Mouse (Mus musculus) liver, embryonic 14.5 days (tissue): ENCODE results near the gene Gsta3. TPM values are rescaled to one million over a fixed set of nuclear protein-coding genes. Genes with fewer than 3 reads are reported as not detected.
"Not testable (repeated sequence)": the region's sequence is repeated elsewhere in the genome, so short reads cannot be mapped to it uniquely, and the experiment has no call there.

Experiments
- ATAC-seq: fragments of 200-750 bp; cut with Nextera tagmentation; 2 replicates; pipeline ENCODE4 v1.8.0; 2017; ENCODE audit warnings: moderate number of reproducible peaks, mild to moderate bottlenecking, moderate library complexity; ENCODE audit not compliant: insufficient read depth
- DNase-seq, 3 experiments: peaks; one replicate each; pipeline ENCODE4 v3.0.0-alpha.2; 2012 to 2013; ENCODE audit warnings: low read depth in 3 of 3, low spot score in 3 of 3
- H3K27ac ChIP-seq: fragments of 300-500 bp; sonication (generic); 2 replicates; pipeline ENCODE4 v1.5.1; 2014; ENCODE audit warnings: moderate library complexity, mild to moderate bottlenecking, control low read depth, inconsistent platforms
- H3K27me3 ChIP-seq: fragments of 300-500 bp; sonication (generic); 2 replicates; pipeline ENCODE4 v1.6.1; 2014; ENCODE audit warnings: mild to moderate bottlenecking, low read length, moderate library complexity; ENCODE audit not compliant: control insufficient read depth, insufficient read depth
- H3K36me3 ChIP-seq: fragments of 300-500 bp; sonication (generic); replicated peaks from 2 replicates; pipeline ENCODE4 v1.6.1; 2014; ENCODE audit warnings: low read depth; ENCODE audit not compliant: control insufficient read depth, insufficient read depth
- H3K4me1 ChIP-seq, 2 experiments: fragments of 200-500 bp in 1 of 2; fragments of 300-500 bp in 1 of 2; sonication (generic) in 1 of 2; replicated peaks; 2 replicates each; pipeline ENCODE4 v1.6.1; 2012 to 2014; ENCODE audit warnings: antibody characterized with exemption in 1 of 2, inconsistent platforms in 1 of 2, low read length in 1 of 2; ENCODE audit not compliant: control insufficient read depth in 2 of 2, insufficient read depth in 2 of 2
- H3K4me2 ChIP-seq: fragments of 300-500 bp; sonication (generic); 2 replicates; pipeline ENCODE4 v1.6.1; 2014; ENCODE audit warnings: low read depth, mild to moderate bottlenecking, control low read depth, moderate library complexity
- H3K4me3 ChIP-seq, 2 experiments: fragments of 200-500 bp in 1 of 2; fragments of 300-500 bp in 1 of 2; sonication (generic) in 1 of 2; 2 replicates each; pipeline ENCODE4 v1.5.1; 2012 to 2014; ENCODE audit warnings: low read depth in 2 of 2, low read length in 2 of 2, mild to moderate bottlenecking in 2 of 2, control low read depth in 1 of 2, inconsistent platforms in 1 of 2, moderate library complexity in 1 of 2; ENCODE audit not compliant: insufficient read depth in 1 of 2
- H3K9ac ChIP-seq: fragments of 300-500 bp; sonication (generic); replicated peaks from 2 replicates; pipeline ENCODE4 v1.6.1; 2014; ENCODE audit warnings: mild to moderate bottlenecking, control low read depth, moderate library complexity
- H3K9me3 ChIP-seq: fragments of 300-500 bp; sonication (generic); 2 replicates; pipeline ENCODE4 v1.6.1; 2016; ENCODE audit warnings: low read length, mixed read lengths; ENCODE audit not compliant: control insufficient read depth
- CTCF ChIP-seq: IDR thresholded peaks from 2 replicates; pipeline ENCODE4 v1.5.1; 2016; ENCODE audit warnings: antibody characterized with exemption, low read depth, control low read depth
- EP300 ChIP-seq: IDR thresholded peaks from 2 replicates; pipeline ENCODE4 v1.6.1; 2016; ENCODE audit warnings: antibody characterized with exemption, low read depth
- WGBS: fragments of 180-500 bp; shearing (Covaris S2); extraction: QIAGEN DNeasy Blood & Tissue Kit; methylation state at CpG from one replicate; pipeline ENCODE4 v1.1.7; 2014; ENCODE audit not compliant: insufficient replicate concordance; 5-methylcytosine and 5-hydroxymethylcytosine counted together
- polyA plus RNA-seq, 2 experiments: library from polyadenylated mRNA; depleted of rRNA in 1 of 2; stranded (reverse) in 1 of 2; unstranded in 1 of 2; fragments of >200 nt; fragmentation: Nextera tagmentation in 1 of 2; extraction: Ambion mirVana in 1 of 2; gene quantifications; 2 replicates each; pipeline versions ENCODE4 v1.2.1 to v1.2.3; 2012 to 2014

Gene Gsta3
- polyA plus RNA-seq, 2 experiments = 45.0 to 49.6 TPM

- WGBS = 26% methylated on average over 18 of the region's 18 CpGs
- H3K27ac ChIP-seq = no peak overlapping the region
- no peaks in the 10 kb centered on the region for H3K36me3 ChIP-seq
- peak overlapping the region in 1 of 2 experiments; percentile 32; a peak in 1 of 4 replicates for H3K4me3 ChIP-seq
- no peaks in the 10 kb centered on the region for H3K9me3 ChIP-seq
- TF ChIP-seq CTCF (peak; percentile 75), EP300 (no peak)
- peak; percentile 7 to 28 (median 22) for DNase-seq
- peak overlapping the region; percentile 47 for H3K4me2 ChIP-seq
- H3K9ac ChIP-seq = no peak overlapping the region
- no peaks in the 10 kb centered on the region for H3K27me3 ChIP-seq
- ATAC-seq = no peak
- H3K4me1 ChIP-seq = no peaks in the 10 kb centered on the region
Measured at GRCm38 (mm10) chr1:21271343-21272055, 31.1 kb downstream of the Gsta3 start.

GRCm38 (mm10) chr1:21272056-21272431 is 31.7 kb downstream of the Gsta3 start:
- 29% methylated on average over 14 of the region's 14 CpGs for WGBS
- no peak for DNase-seq
- ATAC-seq = no peak
- Histone ChIP-seq H3K27me3 (no peaks in the 10 kb centered on the region), H3K36me3 (no peaks in the 10 kb centered on the region), H3K9ac (no peak overlapping the region), H3K9me3 (no peaks in the 10 kb centered on the region), H3K4me2 (peak overlapping the region; percentile 47), H3K4me1 (no peaks in the 10 kb centered on the region), H3K27ac (no peak overlapping the region), H3K4me3 (peak overlapping the region in 1 of 2 experiments; percentile 32; a peak in 1 of 4 replicates)
- TF ChIP-seq EP300 = no peak
- no peak for TF ChIP-seq CTCF

GRCm38 (mm10) chr1:21273091-21273490 is 32.7 kb downstream of the Gsta3 start:
- Histone ChIP-seq H3K27ac (no peak overlapping the region), H3K36me3 (no peaks in the 10 kb centered on the region), H3K9me3 (no peaks in the 10 kb centered on the region), H3K4me3 (no peak overlapping the region), H3K27me3 (no peaks in the 10 kb centered on the region), H3K4me1 (no peaks in the 10 kb centered on the region), H3K9ac (no peak overlapping the region), H3K4me2 (no peak overlapping the region)
- WGBS = 76% methylated on average over 6 of the region's 6 CpGs
- no peak for ATAC-seq
- no peak for DNase-seq
- TF ChIP-seq EP300 = no peak
- no peak for TF ChIP-seq CTCF

DNA sequence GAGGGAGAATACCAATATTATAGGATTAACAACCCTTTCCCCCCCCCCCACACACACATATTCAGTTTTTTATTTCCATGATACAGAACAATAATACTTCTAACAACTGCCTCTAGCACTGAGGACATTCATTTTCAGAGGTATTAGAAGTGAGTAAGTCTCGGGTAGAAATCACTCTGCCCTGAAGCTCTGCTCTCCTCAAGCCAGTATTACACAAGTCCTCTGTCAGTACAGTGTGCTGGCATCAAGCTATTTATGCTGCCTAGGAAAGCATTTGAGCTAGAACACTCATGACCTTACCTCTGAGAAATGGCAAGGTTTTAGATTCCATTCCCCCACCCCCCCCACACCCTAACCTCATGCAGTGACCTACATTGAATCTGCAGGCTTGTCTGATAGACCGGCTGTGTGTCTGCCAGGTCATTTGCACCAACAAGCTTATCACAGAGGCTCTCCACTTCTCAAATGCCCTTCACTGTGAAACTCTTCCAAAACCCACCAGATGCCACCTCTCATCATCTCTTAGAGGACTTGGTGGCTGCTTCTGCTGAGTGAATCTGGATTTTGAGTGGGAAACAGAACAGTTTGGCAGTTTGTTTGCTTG is 34.1 kb downstream of the Gsta3 start:
- Histone ChIP-seq H3K27ac (no peak overlapping the region), H3K4me1 (no peaks in the 10 kb centered on the region), H3K9ac (no peak overlapping the region), H3K9me3 (no peaks in the 10 kb centered on the region), H3K4me2 (no peak overlapping the region), H3K4me3 (no peak overlapping the region), H3K36me3 (no peaks in the 10 kb centered on the region), H3K27me3 (no peaks in the 10 kb centered on the region)
- TF ChIP-seq CTCF (no peak), EP300 (no peak)
- no peak for DNase-seq
- ATAC-seq = no peak
- WGBS = 55% methylated on average over 2 of the region's 2 CpGs

DNA sequence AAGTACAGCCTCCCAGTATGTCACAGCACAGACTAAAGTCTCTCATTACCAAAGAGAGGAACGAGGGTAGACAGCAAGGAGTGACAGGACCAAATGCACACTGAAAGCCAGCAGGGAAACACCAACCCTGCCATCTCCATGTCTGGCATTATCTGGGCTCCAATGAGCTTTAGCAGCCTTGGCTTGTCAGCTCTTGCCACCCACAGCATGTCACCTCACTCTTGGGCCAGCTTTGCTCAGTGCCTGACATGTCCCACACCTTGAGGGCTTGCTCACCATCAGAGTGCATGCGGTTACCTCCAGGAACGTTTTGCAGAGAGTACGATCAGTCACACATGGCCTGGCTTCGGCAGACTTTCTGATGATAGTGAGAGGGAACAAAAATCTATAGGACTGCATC is 35.0 kb downstream of the Gsta3 start:
- not testable (repeated sequence) for H3K9ac ChIP-seq, ATAC-seq, H3K9me3 ChIP-seq, H3K4me1 ChIP-seq, H3K27ac ChIP-seq, H3K27me3 ChIP-seq, H3K4me3 ChIP-seq, H3K36me3 ChIP-seq, H3K4me2 ChIP-seq, DNase-seq
- 67% methylated on average over 5 of the region's 5 CpGs for WGBS
